Mouse (Mus musculus) MEL (cell line): ENCODE measurements around the gene Opcml.

ENCODE experiments used
- CTCF ChIP-seq, 3 experiments: IDR thresholded peaks in 2 of 3; conservative IDR thresholded peaks in 1 of 3; 2 replicates each; pipeline ENCODE4 v1.5.1; 2011 to 2012; ENCODE audit warnings: low read length in 3 of 3, low read depth in 2 of 3, mild to moderate bottlenecking in 2 of 3, improper control_type of control experiment in 1 of 3, inconsistent platforms in 1 of 3, mixed read lengths in 1 of 3, moderate library complexity in 1 of 3; ENCODE audit not compliant: control insufficient read depth in 1 of 3, insufficient read depth in 1 of 3, poor library complexity in 1 of 3, severe bottlenecking in 1 of 3
- KAT2A ChIP-seq: conservative IDR thresholded peaks from 2 replicates; pipeline ENCODE4 v1.6.1; 2012; ENCODE audit warnings: low read depth, low read length, improper control_type of control experiment, inconsistent platforms
- ZKSCAN1 ChIP-seq: IDR thresholded peaks from 2 replicates; pipeline ENCODE4 v1.6.1; 2012; ENCODE audit warnings: low read depth, mild to moderate bottlenecking, inconsistent platforms, low read length, improper control_type of control experiment, moderate library complexity

- TF ChIP-seq ZKSCAN1 (no peak), KAT2A (no peak), CTCF (IDR thresholded peaks at IDR 0.05 in 2 of 3, conservative IDR thresholded peaks at IDR 0.05 in 1 of 3; ENCODE audit: control insufficient read depth in 1 of 3, insufficient read depth in 1 of 3, low read depth in 2 of 3, low read length in 3 of 3, poor library complexity in 1 of 3, severe bottlenecking in 1 of 3) (no peak)
These were observed 564.4 kb downstream of the Opcml start for GRCm38 (mm10) chr9:28354978-28355377.
